Mouse (Mus musculus): Measurements from ENCODE around the gene Dld.

Dld gene

DNA sequence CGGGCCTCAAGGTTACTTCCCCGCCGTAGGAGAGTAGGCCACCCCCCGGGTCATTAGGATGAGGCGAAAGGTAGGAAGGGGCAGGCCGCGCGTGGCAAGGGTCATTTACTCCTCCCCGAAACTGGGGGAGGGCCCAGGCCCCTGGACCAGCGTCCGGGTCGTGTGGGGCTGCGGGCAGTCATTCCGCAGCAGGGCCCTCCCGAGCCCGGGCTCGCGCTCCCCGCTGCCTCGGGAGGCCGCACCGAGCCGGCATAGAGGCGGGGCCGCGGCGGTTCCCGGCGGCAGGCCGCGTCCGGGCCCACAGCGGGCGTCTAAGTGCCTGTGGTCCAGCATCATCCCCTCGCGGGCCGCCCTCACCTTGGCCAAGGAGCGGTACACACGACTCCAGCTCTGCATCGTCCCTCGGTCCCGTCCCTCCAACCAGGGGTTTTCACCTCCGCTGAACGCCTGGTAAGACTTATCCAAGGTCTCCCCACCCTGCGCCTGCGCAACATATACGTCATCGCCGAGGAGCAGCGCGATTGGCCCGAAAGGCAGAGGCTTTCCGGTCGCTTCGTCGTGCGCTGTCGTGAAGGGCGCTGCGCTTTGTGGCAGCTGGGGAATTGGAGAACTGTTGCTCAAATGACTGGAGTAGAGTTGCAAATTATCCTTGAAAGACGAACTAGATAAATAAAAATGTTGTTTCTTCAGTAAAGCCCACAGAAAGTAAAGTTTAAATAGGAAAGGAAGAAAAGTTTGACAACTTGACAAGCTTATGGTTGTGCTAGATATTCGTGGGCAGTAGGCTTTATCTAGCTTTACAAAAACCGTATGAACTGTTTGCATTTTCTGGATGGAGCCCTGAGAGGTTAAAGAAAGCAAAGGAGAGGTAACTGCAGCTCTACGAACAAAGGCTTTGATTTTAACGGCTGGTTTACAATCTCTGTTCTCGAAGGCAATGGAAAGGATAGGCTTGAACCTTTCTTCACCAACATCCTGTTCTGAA, at the start of gene Dld:
Dld (minus strand) TSS at position 510 of the 985 bp plus-strand sequence.
- DNase-seq: peak; percentile 98

DNA sequence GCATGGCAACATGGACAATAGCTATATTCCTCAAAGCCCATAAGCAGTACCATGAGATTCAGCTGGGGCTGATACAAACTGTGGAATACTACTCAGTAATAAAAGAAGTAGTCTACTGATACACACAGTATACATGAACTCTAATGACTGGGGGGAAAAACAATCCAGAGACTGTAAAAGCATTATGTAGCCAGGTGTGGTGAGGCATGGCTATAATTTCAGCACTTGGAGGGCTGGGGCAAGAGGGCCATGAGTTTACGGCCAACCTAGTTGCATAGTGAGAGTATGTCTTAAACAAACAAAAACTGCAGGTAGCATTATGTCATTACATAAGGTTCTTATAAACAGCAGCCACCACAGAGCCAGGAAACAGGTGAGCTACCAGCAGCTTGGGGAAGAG, 49.6 kb upstream of the Dld start:
- DNase-seq: no peak

DNA sequence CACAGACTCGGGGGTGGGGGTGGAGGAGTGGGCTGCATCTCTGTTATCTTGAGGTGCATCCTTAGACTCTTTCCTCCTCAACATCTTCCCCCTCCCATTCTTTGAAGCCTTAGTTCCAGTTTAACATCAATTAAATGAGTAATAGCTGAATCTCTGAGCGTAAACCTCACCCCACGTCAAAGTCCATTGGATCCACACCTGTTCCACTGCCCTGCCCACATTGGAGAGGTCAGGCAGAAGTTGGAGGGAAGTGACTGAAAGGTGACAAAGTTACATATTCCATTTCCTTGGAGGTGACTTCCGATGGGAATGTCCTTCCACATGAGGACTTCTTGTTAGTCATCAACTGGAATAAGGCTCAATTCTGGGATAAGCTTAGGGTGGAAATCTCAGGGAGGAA, 46.5 kb upstream of the Dld start:
- no peak for DNase-seq

DNA sequence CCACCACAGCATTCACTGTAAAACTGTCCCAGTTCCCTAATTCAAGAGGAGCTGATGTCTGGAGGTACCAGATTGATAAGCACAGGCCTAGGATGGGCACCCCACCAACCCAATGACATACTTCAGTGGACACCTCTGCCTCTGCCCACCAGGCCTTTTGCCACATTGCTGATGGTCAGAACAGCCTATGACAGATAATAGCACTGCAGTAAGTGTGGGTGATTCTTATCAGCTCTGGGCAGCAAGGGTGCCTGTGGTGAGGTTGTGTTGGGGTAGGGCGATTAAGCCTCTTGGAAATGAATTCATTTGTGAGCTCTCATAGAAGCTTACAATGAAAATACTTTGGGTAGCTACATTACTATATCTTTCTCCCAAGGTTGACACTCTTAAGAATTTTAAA, 44.6 kb upstream of the Dld start:
- no peak for DNase-seq

DNA sequence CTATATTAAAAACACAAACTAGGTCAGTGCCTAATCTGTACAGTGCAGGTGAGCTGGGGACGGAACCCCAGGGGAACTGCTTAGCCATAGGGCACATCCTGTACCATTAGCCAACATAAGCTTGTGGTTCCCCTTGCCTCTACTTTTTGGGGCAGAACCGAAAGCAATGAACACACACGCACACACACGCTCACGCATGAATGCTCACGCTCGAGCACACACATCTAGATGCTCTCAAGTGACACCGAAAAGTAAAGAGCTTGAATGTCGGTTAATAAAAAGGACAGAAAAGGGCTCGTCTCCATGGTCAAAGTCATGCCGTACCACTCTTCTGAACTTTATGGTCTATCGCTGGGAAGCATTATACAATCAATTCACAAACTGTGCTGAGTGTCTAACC, 40.4 kb upstream of the Dld start:
- DNase-seq: no peak

DNA sequence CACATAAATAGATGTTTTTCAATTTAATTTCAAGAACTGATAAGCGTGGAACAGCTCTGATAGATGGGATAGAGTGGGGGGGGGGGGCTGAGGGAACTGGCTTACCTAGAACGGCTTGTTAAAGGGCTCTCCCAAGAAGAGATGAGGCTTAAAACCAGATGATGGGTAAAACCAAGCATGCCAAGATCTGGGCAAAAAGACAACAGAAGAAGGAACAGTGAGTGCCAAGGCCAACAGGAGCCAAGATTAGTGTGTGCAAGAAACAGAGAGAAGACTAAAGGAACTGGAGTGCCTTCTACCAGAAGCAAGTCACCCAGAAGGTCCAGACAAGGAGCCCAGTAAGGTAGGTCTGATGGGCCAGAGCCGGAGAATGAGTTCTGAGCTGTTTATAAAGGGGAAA, 39.3 kb upstream of the Dld start, which contains the start of gene Slc26a3:
Slc26a3 (plus strand) TSS at position 301 of the 400 bp plus-strand sequence.
- DNase-seq: no peak

DNA sequence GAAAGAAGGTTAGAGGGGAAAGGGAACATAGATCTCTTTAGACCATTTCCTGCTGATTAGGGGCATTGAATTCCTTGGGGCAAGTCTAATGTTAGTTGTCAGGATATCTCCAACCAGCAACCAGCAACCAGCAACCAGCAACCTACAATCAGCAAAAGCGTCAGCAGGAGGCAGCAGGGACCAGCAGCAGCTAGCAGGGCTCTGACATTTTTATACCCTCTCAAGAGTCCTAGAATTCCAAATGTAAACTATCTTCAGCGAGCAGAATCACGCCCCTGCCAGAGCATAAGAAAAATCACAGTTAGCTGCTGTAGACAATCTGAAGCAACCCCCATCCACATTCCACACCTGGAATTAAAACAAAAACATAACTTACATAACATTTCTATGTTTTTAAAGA, 36.0 kb upstream of the Dld start:
- DNase-seq: no peak

GRCm38 (mm10) chr12:31382451-31382850, 31.2 kb upstream of the Dld start:
- no peak for DNase-seq

DNA sequence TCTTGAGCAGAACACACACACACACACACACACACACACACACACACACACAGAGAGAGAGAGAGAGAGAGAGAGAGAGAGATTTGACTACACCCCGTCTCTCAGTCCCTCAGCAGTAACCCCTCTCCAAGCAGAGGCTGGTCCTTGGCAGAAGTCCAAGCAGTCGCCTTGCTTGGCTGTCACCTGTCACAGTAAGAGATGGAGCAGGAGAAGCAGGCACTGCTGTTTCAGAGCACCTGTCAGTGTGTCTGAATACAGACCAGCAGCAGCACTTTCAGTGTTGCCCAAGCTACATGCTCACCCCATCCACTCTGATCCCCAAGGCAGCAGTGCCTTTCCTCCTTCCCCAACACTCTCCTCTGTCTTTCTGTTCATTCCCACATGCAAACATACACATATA, 29.6 kb upstream of the Dld start:
- peak; percentile 22 for DNase-seq

DNA sequence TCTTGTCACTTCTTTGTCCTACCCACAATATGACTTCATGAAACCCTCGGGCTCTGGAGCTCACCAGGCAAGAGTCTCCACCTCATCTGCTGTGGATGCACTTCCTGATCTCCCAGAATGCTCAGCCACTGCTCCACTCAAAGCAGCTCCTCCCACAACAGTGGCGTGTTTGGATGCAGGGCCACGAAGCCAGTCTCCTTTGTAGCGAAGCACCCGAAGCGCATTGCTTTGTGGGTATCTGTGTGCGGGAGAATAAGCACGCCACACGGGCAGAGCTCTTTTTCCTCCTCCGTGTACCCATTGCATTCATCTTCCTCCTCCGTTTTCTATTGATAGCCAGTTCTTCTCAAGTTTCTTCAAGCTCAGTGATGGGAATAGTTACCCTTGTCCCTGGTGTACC, 26.0 kb upstream of the Dld start:
- no peak for DNase-seq

DNA sequence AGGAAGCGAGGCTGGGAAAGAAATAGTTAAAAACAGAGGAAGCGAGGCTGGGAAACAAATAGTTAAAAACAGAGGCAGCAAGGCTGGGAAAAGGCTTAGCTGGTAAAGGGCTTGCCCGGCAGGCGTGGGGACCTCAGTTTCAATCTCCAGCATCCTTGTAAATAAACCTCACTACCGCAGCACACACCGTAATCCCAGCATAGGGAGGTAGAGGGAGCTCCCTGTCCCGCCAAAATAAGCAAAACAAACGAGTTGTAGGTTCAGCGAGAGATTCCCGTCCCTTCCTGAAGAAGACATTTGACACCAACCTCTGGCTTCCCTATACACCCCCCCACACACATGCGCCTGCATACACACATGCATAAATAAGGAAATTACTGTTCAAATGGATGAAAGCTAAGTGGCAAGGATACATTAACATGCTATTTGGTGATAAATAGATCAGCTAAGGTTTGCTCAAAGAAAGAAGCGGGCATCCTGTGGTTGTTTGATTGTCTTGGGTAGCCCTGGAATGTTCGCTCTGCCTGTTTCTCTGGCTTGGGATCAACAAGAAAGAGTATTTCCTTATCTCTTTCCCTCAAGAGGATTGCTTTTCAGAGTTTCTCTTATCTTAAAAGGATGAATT, 25.2 kb upstream of the Dld start:
- peak; percentile 19 for DNase-seq

DNA sequence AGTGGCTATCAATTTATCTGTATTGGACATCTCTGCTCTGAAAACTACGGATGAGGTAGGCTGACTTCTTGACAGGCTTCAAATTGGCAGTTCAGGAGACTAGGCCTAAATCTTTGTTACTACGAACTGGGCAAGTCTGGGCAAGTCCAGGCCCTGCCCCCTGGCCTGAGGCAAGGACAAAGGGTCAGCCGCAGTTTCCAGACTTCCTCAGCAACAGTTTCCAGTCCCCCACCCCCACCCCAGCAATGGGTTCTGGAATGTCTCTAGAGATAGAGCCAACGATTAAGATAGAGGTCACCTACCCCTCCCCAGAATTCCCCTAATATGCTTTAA, 24.0 kb upstream of the Dld start:
- DNase-seq: no peak

DNA sequence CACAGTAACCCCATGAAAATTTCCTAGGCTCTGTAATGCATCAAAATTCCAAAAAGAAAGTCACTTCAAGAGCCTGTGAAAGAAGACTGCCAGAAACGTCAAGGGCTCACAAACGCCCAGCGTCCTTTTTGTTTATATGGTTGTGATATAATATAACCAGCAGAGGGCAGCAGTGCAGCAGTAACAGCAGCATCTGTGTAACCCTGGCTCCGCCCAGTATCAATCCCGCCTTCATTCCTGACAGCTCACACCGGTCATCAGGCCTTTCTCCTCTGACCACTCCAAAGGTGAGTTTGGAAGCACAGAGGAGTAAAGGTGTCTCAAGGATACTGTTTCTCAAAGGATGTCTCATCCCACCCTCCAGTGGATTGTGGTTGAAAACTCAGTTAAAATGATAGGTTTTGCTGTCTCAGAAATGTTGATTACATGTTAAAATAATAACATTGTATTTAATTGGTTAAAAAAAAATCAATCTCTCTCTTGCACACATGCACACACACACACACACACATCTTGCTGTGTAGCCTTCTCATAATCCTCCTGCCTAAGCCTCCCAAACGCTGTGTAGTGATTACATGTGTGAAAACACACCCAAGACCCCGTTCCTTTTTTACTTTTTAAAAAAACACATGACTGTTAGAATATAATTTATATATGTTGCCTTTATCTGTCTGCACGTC, 23.5 kb upstream of the Dld start:
- peak; percentile 87 for DNase-seq

DNA sequence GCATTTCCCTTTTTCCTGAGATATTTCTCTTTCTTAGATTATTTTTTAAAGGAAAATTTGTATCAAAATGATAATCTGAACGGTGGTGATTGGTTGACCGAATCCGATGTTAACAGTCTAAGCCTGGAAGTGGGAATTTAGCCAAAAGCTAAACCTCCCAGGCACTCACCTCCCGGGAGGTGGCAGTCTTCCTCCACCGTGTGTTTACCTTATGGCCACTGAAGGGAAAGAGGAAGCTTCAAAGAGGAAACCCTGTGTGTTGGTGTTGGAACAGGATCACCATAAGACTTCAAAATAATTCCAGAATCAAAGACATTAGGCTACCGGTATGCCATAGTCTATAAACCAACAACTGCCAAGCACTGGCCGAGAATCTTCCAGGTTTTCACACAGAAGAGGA, 18.4 kb upstream of the Dld start:
- no peak for DNase-seq

GRCm38 (mm10) chr12:31369118-31369517, 17.9 kb upstream of the Dld start:
- DNase-seq: no peak

DNA sequence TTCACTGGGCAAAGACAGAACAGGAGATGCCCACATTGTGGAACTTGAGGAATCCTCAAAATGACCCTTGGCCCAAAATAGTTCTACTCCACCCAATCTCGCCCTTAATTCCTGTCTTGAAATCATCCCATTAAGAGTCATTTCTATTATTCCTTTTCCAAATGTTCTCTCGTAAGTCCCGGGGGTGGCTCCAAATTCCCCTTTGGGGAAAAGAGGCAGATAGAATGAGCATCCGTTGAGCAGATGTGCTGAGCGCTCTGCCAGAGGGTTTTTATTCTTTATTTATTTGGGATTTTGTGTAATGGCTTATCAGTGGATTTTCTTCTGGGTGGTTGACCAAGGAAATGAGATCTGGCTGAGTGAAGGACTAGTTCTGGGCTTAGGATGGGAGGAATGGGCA, 16.5 kb upstream of the Dld start:
- DNase-seq: no peak

DNA sequence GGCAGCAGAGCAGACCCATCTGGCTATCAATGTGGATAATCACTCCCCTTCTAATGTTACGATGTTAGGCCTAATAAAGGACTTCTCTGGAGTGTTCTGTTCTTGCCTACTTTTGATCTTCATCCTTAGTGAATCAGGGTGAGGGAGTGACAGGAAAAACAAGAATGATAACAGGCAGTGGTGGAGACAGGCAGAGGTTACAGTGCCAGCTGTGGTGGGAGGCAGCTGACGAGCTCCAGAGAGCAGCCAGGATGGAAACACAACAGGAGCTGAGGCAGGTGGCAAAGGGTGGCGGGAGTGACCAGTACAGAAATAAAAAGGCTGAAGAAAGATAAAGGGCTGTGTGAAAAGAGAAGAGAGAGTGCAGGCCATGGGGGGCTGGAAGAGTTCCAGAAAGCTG, 15.2 kb upstream of the Dld start:
- no peak for DNase-seq

GRCm38 (mm10) chr12:31350191-31350943, 886 bp downstream of the Dld start:
- DNase-seq: no peak

GRCm38 (mm10) chr12:31333261-31333660, 18.0 kb downstream of the Dld start:
- no peak for DNase-seq

GRCm38 (mm10) chr12:31327139-31327538, 24.1 kb downstream of the Dld start:
- no peak for DNase-seq

DNA sequence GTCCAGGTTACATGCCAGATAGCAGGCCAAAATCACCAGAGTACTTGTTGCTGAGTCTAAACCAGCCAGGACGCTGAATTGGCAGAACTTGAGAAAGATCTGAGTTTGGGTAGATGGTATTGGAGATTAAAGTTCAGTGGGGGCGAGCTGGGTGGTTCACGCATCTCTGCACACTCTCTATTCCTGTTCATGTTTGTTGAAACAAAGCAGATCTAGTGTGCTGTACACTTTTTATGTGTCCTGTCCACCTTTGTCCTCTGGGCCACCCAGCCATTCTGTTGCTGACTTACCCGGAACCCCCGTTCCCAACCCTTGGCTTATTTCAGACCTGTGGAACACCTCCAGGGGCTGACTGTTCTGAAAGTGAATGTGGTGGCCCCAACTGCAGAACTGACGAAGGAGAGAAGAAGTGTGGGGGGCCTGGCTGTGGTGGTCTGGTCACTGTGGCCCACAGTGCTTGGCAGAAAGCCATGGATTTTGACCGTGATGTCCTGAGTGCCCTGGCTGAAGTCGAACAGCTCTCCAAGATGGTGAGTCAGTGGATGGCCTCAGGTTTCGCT, 28.0 kb downstream of the Dld start:
- DNase-seq: no peak

- DNase-seq: no peak
Observed at GRCm38 (mm10) chr12:31321532-31321931, 29.7 kb downstream of the Dld start.

DNA sequence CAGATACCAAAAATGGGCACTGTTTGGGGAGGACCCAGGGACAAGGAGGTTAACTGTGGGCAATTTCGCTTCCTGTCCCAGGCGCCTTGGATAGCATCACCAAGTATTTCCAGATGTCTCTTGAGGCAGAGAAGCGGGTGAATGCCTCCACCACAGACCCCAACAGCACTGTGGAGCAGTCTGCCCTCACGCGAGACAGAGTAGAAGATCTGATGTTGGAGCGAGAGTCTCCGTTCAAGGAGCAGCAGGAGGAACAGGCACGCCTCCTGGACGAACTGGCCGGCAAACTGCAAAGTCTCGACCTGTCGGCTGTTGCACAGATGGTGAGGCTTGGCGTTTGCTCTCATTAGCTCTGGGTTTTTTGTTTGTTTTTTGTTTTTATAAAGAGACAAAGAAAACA, 30.4 kb downstream of the Dld start:
- no peak for DNase-seq

Measured in lung, postnatal 10 days (tissue).